Mouse (Mus musculus) megakaryocyte, embryonic 14.5 days (primary cell): ENCODE results near the gene Fbxl20.

Experiments
- FLI1 ChIP-seq: IDR thresholded peaks from 2 replicates; pipeline ENCODE4 v1.6.1; 2012; ENCODE audit warnings: low read length, inconsistent platforms, mixed read lengths
- GATA1 ChIP-seq: IDR thresholded peaks from 3 replicates; pipeline ENCODE4 v1.6.1; 2012; ENCODE audit warnings: mixed read lengths, low read length, inconsistent platforms, borderline replicate concordance

- no peak for TF ChIP-seq GATA1
- TF ChIP-seq FLI1 = no peak
Measured at GRCm38 (mm10) chr11:98123424-98123823, 26.8 kb downstream of the Fbxl20 start.
